Mouse (Mus musculus) cerebellum, postnatal 36 days (tissue): ENCODE measurements around the gene Srrm3.
A peak's percentile ranks its signal among the peaks of the same experiment; 100 is the strongest.

Experiments
- DNase-seq, 2 experiments: peaks; one replicate each; pipeline ENCODE4 v3.0.0; 2021 to 2022; ENCODE audit warnings: mixed read lengths in 2 of 2

Gene Srrm3

GRCm38 (mm10) chr5:135824517-135824916, 17.8 kb downstream of the Srrm3 start:
- DNase-seq: no peak

GRCm38 (mm10) chr5:135826225-135826624, 19.5 kb downstream of the Srrm3 start:
- no peak for DNase-seq

GRCm38 (mm10) chr5:135829381-135829780, 22.7 kb downstream of the Srrm3 start:
- no peak for DNase-seq

GRCm38 (mm10) chr5:135832729-135833128, 26.0 kb downstream of the Srrm3 start:
- no peak for DNase-seq

GRCm38 (mm10) chr5:135834769-135835491, 28.2 kb downstream of the Srrm3 start:
- DNase-seq: peak; percentile 68 to 72

GRCm38 (mm10) chr5:135835492-135835858, 28.8 kb downstream of the Srrm3 start:
- no peak for DNase-seq

- peak in 1 of 2 experiments; percentile 46 for DNase-seq
Measured at GRCm38 (mm10) chr5:135835981-135836380, 29.3 kb downstream of the Srrm3 start.

GRCm38 (mm10) chr5:135841651-135842050, 35.0 kb downstream of the Srrm3 start:
- no peak for DNase-seq

GRCm38 (mm10) chr5:135843418-135843817, 36.7 kb downstream of the Srrm3 start:
- no peak for DNase-seq

- no peak for DNase-seq
Measured at GRCm38 (mm10) chr5:135845676-135846320, 39.1 kb downstream of the Srrm3 start.

- DNase-seq: no peak
Measured at GRCm38 (mm10) chr5:135847460-135847859, 40.8 kb downstream of the Srrm3 start.

- no peak for DNase-seq
Measured at GRCm38 (mm10) chr5:135847881-135848280, 41.2 kb downstream of the Srrm3 start.

- no peak for DNase-seq
Measured at GRCm38 (mm10) chr5:135851024-135851423, 44.3 kb downstream of the Srrm3 start.

GRCm38 (mm10) chr5:135851481-135851880, 44.8 kb downstream of the Srrm3 start:
- DNase-seq: no peak

- no peak for DNase-seq
Measured at GRCm38 (mm10) chr5:135852421-135852820, 45.7 kb downstream of the Srrm3 start.

GRCm38 (mm10) chr5:135853731-135854130, 47.0 kb downstream of the Srrm3 start:
- DNase-seq: no peak

- peak; percentile 85 to 88 for DNase-seq
Measured at GRCm38 (mm10) chr5:135855156-135855555, 48.5 kb downstream of the Srrm3 start.

GRCm38 (mm10) chr5:135866662-135867061, 60.0 kb downstream of the Srrm3 start:
- DNase-seq: no peak

- DNase-seq: no peak
Measured at GRCm38 (mm10) chr5:135867637-135868593, 61.2 kb downstream of the Srrm3 start.

- DNase-seq: no peak
Measured at GRCm38 (mm10) chr5:135868653-135869052, 62.0 kb downstream of the Srrm3 start.

- no peak for DNase-seq
Measured at GRCm38 (mm10) chr5:135869661-135870423, 63.2 kb downstream of the Srrm3 start.

GRCm38 (mm10) chr5:135870505-135870904, 63.8 kb downstream of the Srrm3 start:
- DNase-seq: no peak
